ENCODE assay signal across 17 mouse cellular contexts in the genomic region with DNA sequence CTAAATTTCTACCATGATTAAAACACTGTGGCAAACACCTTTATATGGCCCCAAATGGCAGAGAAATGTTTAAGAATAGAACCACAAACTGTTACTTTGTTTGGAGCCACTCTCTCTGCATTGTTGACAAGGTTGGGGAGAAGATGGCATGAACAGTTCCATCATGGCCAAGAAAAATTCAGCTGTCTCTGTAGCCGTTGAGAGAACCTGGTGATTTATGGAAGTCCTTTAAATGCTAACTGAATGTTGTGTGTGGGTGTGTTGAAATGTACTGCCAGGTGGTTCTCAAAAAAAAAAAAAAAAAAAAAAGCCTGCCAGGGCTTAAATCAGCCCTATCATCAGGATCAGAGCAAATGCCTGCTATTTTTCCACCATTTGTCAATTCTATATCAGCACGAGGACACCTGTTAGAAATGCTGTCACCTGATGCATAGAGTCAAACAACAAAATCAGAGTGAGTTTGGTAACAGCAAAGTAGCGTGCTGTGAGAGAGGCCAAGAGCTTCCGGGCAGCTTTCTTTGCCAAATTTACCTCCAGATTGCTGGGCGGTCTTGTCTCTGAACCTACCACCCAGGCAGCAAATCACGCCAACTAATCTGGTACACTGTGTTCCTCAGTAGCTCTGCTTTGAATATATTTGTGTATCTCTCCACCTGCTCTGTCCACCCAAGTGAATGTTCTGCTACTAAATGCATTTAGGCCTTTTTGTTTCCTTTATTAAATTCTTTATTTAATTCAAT.
DNase-seq lines count a peak whose midpoint lies in the region; ATAC-seq and TF ChIP-seq lines count a peak whose summit lies in the region.
"Had no signal": no experiment of that assay in that cellular context is flagged by ENCODE, and none has a peak within 500 bp of the region (broad histone marks: within the 10 kb centered on the region; RNA-seq: fewer than 3 reads in every experiment).

No protein-coding gene starts in this region.

- no peaks in the 10 kb centered on the region for H3K4me1 ChIP-seq in intestine, embryonic 15.5 days (replicated peaks)
- H3K4me1 ChIP-seq: limb, embryonic 15.5 days had no signal

- DNase-seq in left cerebral cortex, adult 18-20 months (ENCODE audit: low spot score in 2 of 2), result peak; percentile 61 to 70
- no peak for DNase-seq in left cerebral cortex, postnatal 4 days
- DNase-seq in cerebellum, adult 9-10 months, result peak; percentile 97
- DNase-seq in layer of hippocampus, adult 2 months (ENCODE audit: low spot score in 2 of 2), result peak; percentile 54 to 84
- peak; percentile 65 to 66 for DNase-seq in left cerebral cortex, postnatal 36 days (ENCODE audit: low spot score in 2 of 2)
- DNase-seq in Muller cell, postnatal 12 days (ENCODE audit: inconsistent ontology term), result no peak
- DNase-seq in embryo, embryonic 9.5 days (ENCODE audit: extremely low spot score), result no peak
- DNase-seq: adrenal gland, postnatal 14 days; B cell, adult 2 months; forebrain, postnatal 0 days; heart, adult 2 months; heart, postnatal 14 days; lung, embryonic 14.5 days; spleen, adult 18-20 months had no signal

- no peaks in the 10 kb centered on the region for H3K9me3 ChIP-seq in intestine, embryonic 15.5 days
- H3K9me3 ChIP-seq: limb, embryonic 15.5 days had no signal

- no peak for TF ChIP-seq CTCF in layer of hippocampus, adult 2 months (conservative IDR thresholded peaks at IDR 0.05)

- intact Hi-C loops in left cerebral cortex, postnatal 4 days (cut with DNase I), result no loop called here
- intact Hi-C loops in left cerebral cortex, postnatal 36 days (cut with DNase I), result no loop called here

- no peak overlapping the region for H3K4me3 ChIP-seq in layer of hippocampus, adult 2 months
- H3K4me3 ChIP-seq in intestine, embryonic 15.5 days (replicated peaks), result no peak overlapping the region
- H3K4me3 ChIP-seq: heart, adult 2 months; limb, embryonic 15.5 days had no signal

- H3K4me2 ChIP-seq in intestine, embryonic 15.5 days (replicated peaks), result no peak overlapping the region
- H3K4me2 ChIP-seq: limb, embryonic 15.5 days; lung, embryonic 14.5 days had no signal

- H3K27ac ChIP-seq in layer of hippocampus, adult 2 months, result peak overlapping the region; percentile 84
- no peak overlapping the region for H3K27ac ChIP-seq in intestine, embryonic 15.5 days
- H3K27ac ChIP-seq: heart, adult 2 months; kidney, postnatal 0 days; limb, embryonic 15.5 days had no signal

- no peak overlapping the region for H3K9ac ChIP-seq in intestine, embryonic 15.5 days
- H3K9ac ChIP-seq: forebrain, postnatal 0 days; limb, embryonic 15.5 days; lung, embryonic 14.5 days had no signal

- WGBS in intestine, embryonic 15.5 days, result 66% methylated on average over 6 of the region's 6 CpGs

- no peak for ATAC-seq in intestine, embryonic 15.5 days
- ATAC-seq: forebrain, postnatal 0 days had no signal

- H3K36me3 ChIP-seq in intestine, embryonic 15.5 days, result no peaks in the 10 kb centered on the region
- H3K36me3 ChIP-seq: limb, embryonic 15.5 days had no signal

- H3K27me3 ChIP-seq in intestine, embryonic 15.5 days (replicated peaks), result no peaks in the 10 kb centered on the region
- H3K27me3 ChIP-seq: limb, embryonic 15.5 days had no signal

Comparison
In these comparisons a context has a peak if more than half of its experiments do, and no peak if none do; other contexts are left out.
1. DNase-seq: peak in left cerebral cortex, adult 18-20 months (2 of 2), cerebellum, adult 9-10 months (single experiment), layer of hippocampus, adult 2 months (2 of 2) and left cerebral cortex, postnatal 36 days (2 of 2); none in left cerebral cortex, postnatal 4 days (single experiment), Muller cell, postnatal 12 days (single experiment) and embryo, embryonic 9.5 days (single experiment).